Mouse (Mus musculus): ENCODE results near the gene Kcnb1.
A peak's percentile ranks its signal among the peaks of the same experiment; 100 is the strongest.

Kcnb1 gene

GRCm38 (mm10) chr2:167062497-167062911, 127.5 kb downstream of the Kcnb1 start:
- DNase-seq (ENCODE audit: low read depth, low spot score) = peak; percentile 64

DNA sequence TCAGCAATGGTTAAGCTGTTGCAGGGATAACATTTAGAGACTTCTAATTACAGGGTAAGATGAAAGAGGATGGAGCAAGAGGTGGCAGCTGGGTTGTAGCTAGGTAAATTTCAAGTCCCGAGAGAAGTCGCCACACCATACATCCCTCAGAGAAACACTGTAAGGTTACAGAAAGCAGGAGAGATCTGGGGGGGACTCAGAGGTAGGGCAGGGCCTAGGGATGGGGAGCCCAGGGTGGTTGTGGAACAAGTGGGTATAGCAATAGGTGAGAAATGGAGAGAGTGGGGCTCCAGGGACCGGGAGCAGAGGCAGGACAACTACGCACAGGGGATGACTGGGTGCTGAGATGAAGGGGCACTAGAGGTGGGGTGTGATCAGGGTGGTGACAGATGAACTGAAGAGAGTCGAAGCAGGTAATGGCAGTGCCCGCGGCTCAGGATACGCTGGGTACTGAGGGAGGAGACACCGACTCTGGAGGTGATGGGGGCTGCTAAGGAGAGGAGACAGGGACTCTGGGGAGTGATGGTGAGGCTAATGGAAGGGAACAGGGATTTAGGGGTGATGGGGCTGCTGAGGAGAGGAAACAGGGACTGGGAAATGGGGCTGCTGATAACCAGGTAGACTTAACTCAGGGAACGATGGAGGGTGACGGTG, 128.4 kb downstream of the Kcnb1 start:
- DNase-seq (ENCODE audit: low read depth, low spot score) = no peak

DNA sequence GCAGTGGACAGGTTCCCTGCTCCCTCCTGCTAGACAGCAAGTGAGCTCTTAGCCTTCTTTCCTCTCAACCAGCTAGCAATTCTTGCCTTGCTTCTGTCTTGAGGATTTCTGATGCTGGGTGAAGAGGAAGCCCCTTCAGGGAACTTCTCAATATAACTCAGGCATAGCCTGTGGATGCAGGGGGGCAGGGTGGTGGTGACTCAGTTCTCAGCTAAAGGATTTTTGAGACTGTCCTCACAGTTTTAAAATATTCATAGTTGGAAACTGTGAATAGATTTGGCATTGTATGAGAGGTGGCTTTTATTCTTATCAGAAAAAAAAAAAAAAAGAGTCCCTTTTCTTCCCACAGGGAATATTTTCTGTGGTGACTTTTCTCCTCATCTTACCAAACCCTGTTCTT, 129.2 kb downstream of the Kcnb1 start:
- no peak for DNase-seq (ENCODE audit: low read depth, low spot score)

DNA sequence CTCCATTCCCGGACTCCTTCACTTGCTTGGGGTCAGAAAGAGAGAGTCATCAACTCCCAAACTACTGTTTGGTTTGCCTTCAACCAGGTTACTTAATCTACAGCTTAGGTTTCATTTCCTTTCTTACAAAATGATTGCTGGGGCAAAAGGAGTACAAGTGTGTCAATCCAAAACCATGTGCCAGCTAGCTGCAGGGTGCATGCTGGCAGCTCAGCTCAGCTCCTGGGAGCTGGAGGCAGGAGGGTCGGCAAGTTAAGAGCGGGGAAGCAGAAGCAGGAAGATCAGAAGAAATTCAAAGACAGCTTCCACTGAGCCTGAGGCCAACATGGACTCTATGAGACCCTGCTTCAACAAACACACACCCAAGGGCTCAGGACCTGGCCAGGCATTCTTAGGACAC, 129.6 kb downstream of the Kcnb1 start:
- no peak for DNase-seq (ENCODE audit: low read depth, low spot score)

DNA sequence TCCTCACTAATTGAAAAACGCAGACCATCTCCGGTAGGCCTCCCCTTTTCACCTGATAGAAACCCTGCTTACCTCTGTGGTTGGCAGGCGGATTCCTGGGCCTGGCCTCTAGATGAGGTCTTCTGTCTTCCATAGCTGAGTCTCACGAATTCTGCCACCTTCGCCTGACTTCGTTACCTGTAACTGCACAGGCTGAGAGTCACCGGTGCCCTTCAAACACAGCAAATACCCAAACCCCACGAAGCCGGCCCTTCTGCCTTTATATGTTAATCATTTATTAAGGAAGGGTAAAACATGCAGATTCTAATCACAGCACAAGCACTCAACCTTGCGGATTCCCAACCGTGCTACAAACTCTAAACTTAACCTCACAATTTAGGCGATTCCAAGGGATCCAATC, 130.0 kb downstream of the Kcnb1 start:
- DNase-seq (ENCODE audit: low read depth, low spot score) = no peak

- DNase-seq (ENCODE audit: low read depth, low spot score) = no peak
Measured at GRCm38 (mm10) chr2:167059536-167059935, 130.4 kb downstream of the Kcnb1 start.

GRCm38 (mm10) chr2:167058814-167059387, 131.1 kb downstream of the Kcnb1 start:
- no peak for DNase-seq (ENCODE audit: low read depth, low spot score)

DNA sequence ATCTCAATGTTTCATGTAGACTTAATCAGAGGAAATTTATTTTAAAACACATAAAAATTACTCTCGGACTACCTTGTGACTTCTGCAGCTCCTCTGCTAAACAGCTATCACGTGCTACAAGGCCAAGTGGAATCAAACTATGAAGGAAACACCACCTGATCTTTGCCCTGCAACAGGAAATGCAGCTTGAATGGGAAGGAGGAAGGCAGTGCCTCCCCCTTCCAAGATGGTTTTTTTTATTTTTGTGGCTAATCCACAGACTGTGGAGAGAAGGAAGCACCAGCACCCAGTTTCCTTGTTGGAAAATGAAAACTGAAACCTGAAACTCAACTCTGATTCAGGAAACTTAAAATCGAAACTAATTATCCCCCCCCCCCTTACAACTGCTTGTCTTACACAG, 131.8 kb downstream of the Kcnb1 start:
- no peak for DNase-seq (ENCODE audit: low read depth, low spot score)

DNA sequence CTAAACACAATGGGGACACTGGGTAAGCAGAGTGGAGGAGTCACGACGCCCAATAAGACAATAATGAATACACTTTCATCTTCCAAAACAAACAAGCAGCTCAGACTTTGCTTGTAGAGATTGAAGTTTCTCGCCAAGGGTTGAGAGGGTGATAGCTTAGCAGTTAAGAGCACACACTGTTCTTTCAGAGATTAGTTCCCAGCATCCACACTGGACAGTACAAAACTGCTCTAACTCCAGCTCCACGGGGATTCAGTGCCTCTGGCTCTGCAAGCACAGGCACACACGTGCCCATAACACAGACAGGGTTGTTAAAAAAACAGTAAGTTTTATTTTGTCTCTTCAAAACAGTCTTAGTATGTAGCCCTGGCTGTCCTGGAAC, 133.0 kb downstream of the Kcnb1 start:
- no peak for DNase-seq (ENCODE audit: low read depth, low spot score)

GRCm38 (mm10) chr2:167056210-167056941, 133.6 kb downstream of the Kcnb1 start:
- DNase-seq (ENCODE audit: low read depth, low spot score) = no peak

DNA sequence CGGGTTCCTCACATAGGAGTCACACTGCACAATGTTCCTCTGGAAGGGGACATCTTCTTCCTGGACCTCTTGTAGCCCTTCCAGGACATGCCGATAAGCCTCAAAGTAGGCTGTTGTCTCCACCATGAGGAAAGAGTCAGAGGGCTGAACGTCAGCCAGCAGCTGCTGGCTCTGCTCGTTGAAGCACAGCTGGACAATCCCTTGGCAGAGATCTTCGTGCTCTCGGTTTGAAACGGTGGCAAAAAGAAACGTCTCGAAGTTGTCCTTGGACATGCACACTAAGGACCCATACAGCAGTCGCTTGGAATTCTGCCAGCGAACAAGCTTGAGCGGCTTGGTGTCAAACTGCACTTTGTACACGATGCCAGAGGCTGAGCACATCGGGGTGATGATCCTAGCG, 134.6 kb downstream of the Kcnb1 start:
- DNase-seq (ENCODE audit: low read depth, low spot score) = no peak

GRCm38 (mm10) chr2:167053127-167053844, 136.7 kb downstream of the Kcnb1 start:
- no peak for DNase-seq (ENCODE audit: low read depth, low spot score)

GRCm38 (mm10) chr2:167048698-167049358, 141.1 kb downstream of the Kcnb1 start:
- DNase-seq (ENCODE audit: low read depth, low spot score) = no peak

DNA sequence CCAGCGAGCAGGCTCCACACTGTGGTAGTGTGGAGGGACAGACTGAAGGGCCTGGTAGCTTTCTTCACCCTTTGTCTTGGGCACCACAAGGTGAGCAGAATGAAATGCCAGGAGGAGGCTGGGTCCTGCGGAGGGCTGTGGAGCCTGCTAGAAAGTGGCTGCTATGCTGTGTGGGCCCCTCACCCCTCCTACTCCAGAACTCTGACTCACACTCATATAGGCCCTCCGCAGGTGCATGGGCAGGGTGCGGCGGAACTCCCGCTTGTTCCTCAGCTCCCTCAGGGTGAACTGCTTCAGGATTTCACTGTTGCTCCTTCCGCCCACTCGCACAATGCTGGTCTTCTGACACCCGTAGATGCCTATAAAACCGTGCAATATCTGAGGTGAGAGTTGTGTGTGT, 141.7 kb downstream of the Kcnb1 start:
- no peak for DNase-seq (ENCODE audit: low read depth, low spot score)

Data from brain, embryonic 18.5 days (tissue).